Mouse (Mus musculus): ENCODE measurements at regions not wholly inside any gene's neighbourhood (a gene's known extent, or its start where the extent isn't known, plus 50 kb on each side); places are given as distances from the start of the nearest gene placed in this dataset.

- Histone ChIP-seq H3K4me2 (ENCODE audit: low read depth, low read length, poor library complexity, severe bottlenecking) (no peak overlapping the region), H3K4me1 (ENCODE audit: insufficient read depth, low read length) (no peaks in the 10 kb centered on the region), H3K36me3 (ENCODE audit: insufficient read depth, low read length) (no peaks in the 10 kb centered on the region), H3K9ac (replicated peaks; ENCODE audit: low read length, poor library complexity, severe bottlenecking) (no peak overlapping the region), H3K4me3 (ENCODE audit: low read depth, low read length) (no peak overlapping the region), H3K27ac (ENCODE audit: low read depth, low read length) (no peak overlapping the region), H3K9me3 (ENCODE audit: low read length) (no peaks in the 10 kb centered on the region), H3K27me3 (ENCODE audit: insufficient read depth, low read length) (no peaks in the 10 kb centered on the region)
- 0% methylated on average over 1 of the region's 1 CpGs for WGBS
- peak; percentile 86 for TF ChIP-seq CTCF (IDR thresholded peaks at IDR 0.05)
- no peak for ATAC-seq (ENCODE audit: low FRiP score)
- DNase-seq (ENCODE audit: low spot score): peak; percentile 86
Observed at GRCm38 (mm10) chr1:83717056-83717455, 309.1 kb upstream of the Sphkap start.

GRCm38 (mm10) chr1:83701696-83702404 lies 293.9 kb upstream of the Sphkap start:
- no peak for ATAC-seq (ENCODE audit: low FRiP score)
- Histone ChIP-seq H3K36me3 (ENCODE audit: insufficient read depth, low read length) (no peaks in the 10 kb centered on the region), H3K9ac (replicated peaks; ENCODE audit: low read length, poor library complexity, severe bottlenecking) (no peak overlapping the region), H3K9me3 (ENCODE audit: low read length) (no peaks in the 10 kb centered on the region), H3K4me2 (ENCODE audit: low read depth, low read length, poor library complexity, severe bottlenecking) (no peak overlapping the region), H3K4me3 (ENCODE audit: low read depth, low read length) (no peak overlapping the region), H3K27me3 (ENCODE audit: insufficient read depth, low read length) (no peaks in the 10 kb centered on the region), H3K4me1 (ENCODE audit: insufficient read depth, low read length) (no peaks in the 10 kb centered on the region), H3K27ac (ENCODE audit: low read depth, low read length) (no peak overlapping the region)
- peak; percentile 60 for DNase-seq (ENCODE audit: low spot score)
- 60% methylated on average over 6 of the region's 6 CpGs for WGBS
- no peak for TF ChIP-seq CTCF (IDR thresholded peaks at IDR 0.05)

GRCm38 (mm10) chr1:83697422-83697821 lies 289.4 kb upstream of the Sphkap start:
- ATAC-seq (ENCODE audit: low FRiP score) (no peak), DNase-seq (ENCODE audit: low spot score) (peak; percentile 76)
- no peaks in the 10 kb centered on the region for H3K4me1 ChIP-seq (ENCODE audit: insufficient read depth, low read length)
- H3K4me2 ChIP-seq (ENCODE audit: low read depth, low read length, poor library complexity, severe bottlenecking): no peak overlapping the region
- no peaks in the 10 kb centered on the region for H3K36me3 ChIP-seq (ENCODE audit: insufficient read depth, low read length)
- no peaks in the 10 kb centered on the region for H3K27me3 ChIP-seq (ENCODE audit: insufficient read depth, low read length)
- H3K9me3 ChIP-seq (ENCODE audit: low read length): no peaks in the 10 kb centered on the region
- TF ChIP-seq CTCF (IDR thresholded peaks at IDR 0.05): no peak
- H3K4me3 ChIP-seq (ENCODE audit: low read depth, low read length): no peak overlapping the region
- WGBS: 60% methylated on average over 6 of the region's 6 CpGs
- no peak overlapping the region for H3K27ac ChIP-seq (ENCODE audit: low read depth, low read length)
- no peak overlapping the region for H3K9ac ChIP-seq (replicated peaks; ENCODE audit: low read length, poor library complexity, severe bottlenecking)

GRCm38 (mm10) chr1:83685221-83685620 lies 277.2 kb upstream of the Sphkap start:
- Histone ChIP-seq H3K4me1 (ENCODE audit: insufficient read depth, low read length) (no peaks in the 10 kb centered on the region), H3K4me2 (ENCODE audit: low read depth, low read length, poor library complexity, severe bottlenecking) (no peak overlapping the region), H3K27me3 (ENCODE audit: insufficient read depth, low read length) (no peaks in the 10 kb centered on the region), H3K9me3 (ENCODE audit: low read length) (no peaks in the 10 kb centered on the region), H3K36me3 (ENCODE audit: insufficient read depth, low read length) (no peaks in the 10 kb centered on the region), H3K9ac (replicated peaks; ENCODE audit: low read length, poor library complexity, severe bottlenecking) (no peak overlapping the region), H3K27ac (ENCODE audit: low read depth, low read length) (no peak overlapping the region), H3K4me3 (ENCODE audit: low read depth, low read length) (no peak overlapping the region)
- DNase-seq (ENCODE audit: low spot score) (no peak), ATAC-seq (ENCODE audit: low FRiP score) (no peak)
- 81% methylated on average over 3 of the region's 3 CpGs for WGBS
- no peak for TF ChIP-seq CTCF (IDR thresholded peaks at IDR 0.05)

GRCm38 (mm10) chr1:83665326-83665725 lies 257.3 kb upstream of the Sphkap start:
- 91% methylated on average over 2 of the region's 2 CpGs for WGBS
- DNase-seq (ENCODE audit: low spot score) (no peak), ATAC-seq (ENCODE audit: low FRiP score) (no peak)
- Histone ChIP-seq H3K9me3 (ENCODE audit: low read length) (no peaks in the 10 kb centered on the region), H3K9ac (replicated peaks; ENCODE audit: low read length, poor library complexity, severe bottlenecking) (no peak overlapping the region), H3K36me3 (ENCODE audit: insufficient read depth, low read length) (no peaks in the 10 kb centered on the region), H3K4me1 (ENCODE audit: insufficient read depth, low read length) (no peaks in the 10 kb centered on the region), H3K4me3 (ENCODE audit: low read depth, low read length) (no peak overlapping the region), H3K4me2 (ENCODE audit: low read depth, low read length, poor library complexity, severe bottlenecking) (no peak overlapping the region), H3K27ac (ENCODE audit: low read depth, low read length) (no peak overlapping the region), H3K27me3 (ENCODE audit: insufficient read depth, low read length) (no peaks in the 10 kb centered on the region)
- TF ChIP-seq CTCF (IDR thresholded peaks at IDR 0.05): no peak

GRCm38 (mm10) chr1:83661808-83662802 lies 254.1 kb upstream of the Sphkap start:
- DNase-seq (ENCODE audit: low spot score) (peak; percentile 57), ATAC-seq (ENCODE audit: low FRiP score) (peak; percentile 78)
- no peak overlapping the region for H3K9ac ChIP-seq (replicated peaks; ENCODE audit: low read length, poor library complexity, severe bottlenecking)
- no peak for TF ChIP-seq CTCF (IDR thresholded peaks at IDR 0.05)
- H3K27me3 ChIP-seq (ENCODE audit: insufficient read depth, low read length): no peaks in the 10 kb centered on the region
- H3K27ac ChIP-seq (ENCODE audit: low read depth, low read length): no peak overlapping the region
- no peaks in the 10 kb centered on the region for H3K36me3 ChIP-seq (ENCODE audit: insufficient read depth, low read length)
- no peaks in the 10 kb centered on the region for H3K9me3 ChIP-seq (ENCODE audit: low read length)
- no peak overlapping the region for H3K4me3 ChIP-seq (ENCODE audit: low read depth, low read length)
- no peaks in the 10 kb centered on the region for H3K4me1 ChIP-seq (ENCODE audit: insufficient read depth, low read length)
- H3K4me2 ChIP-seq (ENCODE audit: low read depth, low read length, poor library complexity, severe bottlenecking): no peak overlapping the region
- 65% methylated on average over 3 of the region's 3 CpGs for WGBS
